Mouse (Mus musculus) heart, adult 2 months (tissue): ENCODE results near the gene Acta1.

Experiments used
- CTCF ChIP-seq: fragments of 200-600 bp; IDR thresholded peaks from 2 replicates; pipeline ENCODE4 v1.8.1; 2022; ENCODE audit warnings: antibody characterized with exemption, mild to moderate bottlenecking, moderate library complexity
- EP300 ChIP-seq: fragments of 200-500 bp; IDR thresholded peaks from 2 replicates; pipeline ENCODE4 v1.6.1; 2011; ENCODE audit warnings: low read depth, low read length, control low read depth; ENCODE audit not compliant: insufficient read depth
- POLR2A ChIP-seq: fragments of 200-500 bp; IDR thresholded peaks from 2 replicates; pipeline ENCODE4 v1.6.1; 2011; ENCODE audit warnings: mild to moderate bottlenecking, low read depth, low read length, control low read depth; ENCODE audit not compliant: insufficient read depth

DNA sequence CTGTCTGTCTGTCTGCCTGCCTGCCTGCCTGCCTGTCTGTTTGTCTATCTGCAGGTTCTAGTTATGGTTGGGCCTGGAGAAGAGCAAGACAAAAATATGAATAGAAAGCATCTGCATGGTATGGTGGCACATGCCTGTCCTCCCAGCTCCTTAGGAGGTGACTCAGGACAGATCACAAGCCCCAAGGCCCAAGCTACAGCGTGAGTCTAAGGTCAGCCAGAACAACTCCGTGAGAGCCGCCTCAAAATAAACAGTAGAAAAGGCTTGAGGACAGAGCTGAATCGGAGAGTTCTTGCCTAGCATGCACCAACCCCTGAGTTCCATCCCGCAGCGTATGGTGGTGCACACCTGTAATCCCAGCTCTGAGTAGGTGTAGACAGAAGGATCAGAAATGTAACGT lies 28.8 kb downstream of the Acta1 start:
- TF ChIP-seq CTCF (no peak), POLR2A (no peak), EP300 (no peak)
